21 mouse cellular contexts compared by ENCODE assay signal in genomic region chr2:160397747-160398146, GRCm38 (mm10).
"Had no signal": no experiment of that assay in that cellular context is flagged by ENCODE, and none has a peak within 500 bp of the region (broad histone marks: within the 10 kb centered on the region; RNA-seq: fewer than 3 reads in every experiment).

No protein-coding gene starts in this region.

- H3K4me2 ChIP-seq: lung, embryonic 15.5 days; midbrain, embryonic 11.5 days; midbrain, embryonic 13.5 days; midbrain, embryonic 15.5 days; neural tube, embryonic 13.5 days; neural tube, embryonic 15.5 days had no signal

- DNase-seq: liver, postnatal 0 days; lung, adult 2 months; lung, postnatal 14 days; lung, postnatal 36 days; retina, postnatal 1 day; right cerebral cortex, adult 18-20 months; right cerebral cortex, postnatal 25 days; right cerebral cortex, postnatal 4 days; spleen, adult 18-20 months; thymus, adult 2 months; thymus, postnatal 25 days; thymus, postnatal 4 days had no signal

- H3K9me3 ChIP-seq: lung, embryonic 15.5 days; megakaryocyte, embryonic 14.5 days; midbrain, embryonic 13.5 days; midbrain, embryonic 15.5 days; neural tube, embryonic 13.5 days; neural tube, embryonic 15.5 days had no signal

- H3K27ac ChIP-seq: lung, embryonic 15.5 days; macrophage; midbrain, embryonic 13.5 days; midbrain, embryonic 15.5 days; neural tube, embryonic 13.5 days; neural tube, embryonic 15.5 days had no signal

- H3K4me1 ChIP-seq: lung, embryonic 15.5 days; megakaryocyte, embryonic 14.5 days had no signal

- H3K9ac ChIP-seq: liver, postnatal 0 days; lung, embryonic 15.5 days; midbrain, embryonic 13.5 days; midbrain, embryonic 15.5 days; neural tube, embryonic 13.5 days; neural tube, embryonic 15.5 days had no signal

- H3K27me3 ChIP-seq: lung, embryonic 15.5 days; midbrain, embryonic 13.5 days; midbrain, embryonic 15.5 days had no signal

- H3K36me3 ChIP-seq: lung, embryonic 15.5 days; midbrain, embryonic 13.5 days; midbrain, embryonic 15.5 days; neural tube, embryonic 13.5 days; neural tube, embryonic 15.5 days had no signal

- ATAC-seq: liver, postnatal 0 days; lung, postnatal 0 days; midbrain, embryonic 13.5 days; midbrain, embryonic 15.5 days had no signal

- H3K4me3 ChIP-seq: lung, embryonic 15.5 days; megakaryocyte, embryonic 14.5 days; midbrain, embryonic 13.5 days; midbrain, embryonic 15.5 days; neural tube, embryonic 13.5 days; neural tube, embryonic 15.5 days had no signal
